Mouse (Mus musculus): ENCODE results near the gene Gm8104. TPM values are rescaled to one million over a fixed set of nuclear protein-coding genes. Genes with fewer than 3 reads are reported as not detected.

The Gm8104 gene
- total RNA-seq (2023): not detected

GRCm38 (mm10) chr14:43100301-43100700 lies at the start of gene Gm8104:
Gene Gm8104 (plus strand): TSS chr14:43100601.

GRCm38 (mm10) chr14:43076543-43076942 lies 23.9 kb upstream of the Gm8104 start, which contains the start of gene Gm8094:
Gene Gm8094 (minus strand): TSS chr14:43076643.

Other genes with a start within 250 kb of the Gm8104 start
- not detected for gene Gm21977, start 247.1 kb upstream of the Gm8104 start, total RNA-seq (2023)
- gene Gm8082, start 107.0 kb upstream of the Gm8104 start, total RNA-seq (2023): not detected
- gene Gm10376, start 85.0 kb upstream of the Gm8104 start, total RNA-seq (2023): not detected
- not detected for gene Gm8094, start 24.0 kb upstream of the Gm8104 start, total RNA-seq (2023)
- not detected for gene Gm7233, start 79.3 kb downstream of the Gm8104 start, total RNA-seq (2023)
- gene Gm8122, start 134.7 kb downstream of the Gm8104 start, total RNA-seq (2023): not detected
- not detected for gene Gm8126, start 158.0 kb downstream of the Gm8104 start, total RNA-seq (2023)
- not detected for gene Gm9732, start 174.4 kb downstream of the Gm8104 start, total RNA-seq (2023)
- not detected for gene Gm8127, start 193.2 kb downstream of the Gm8104 start, total RNA-seq (2023)
- not detected for gene 1700001F09Rik, start 247.2 kb downstream of the Gm8104 start, total RNA-seq (2023)